Mouse (Mus musculus) lung, postnatal 4 days (tissue): ENCODE measurements around the gene Ntm.

Experiments used
- DNase-seq, 2 experiments: peaks; one replicate each; pipeline ENCODE4 v3.0.0; 2021

The Ntm gene

GRCm38 (mm10) chr9:29750371-29751014 is 212.4 kb downstream of the Ntm start:
- DNase-seq: peak; percentile 48 to 56

GRCm38 (mm10) chr9:29748070-29748469 is 214.9 kb downstream of the Ntm start:
- no peak for DNase-seq

- peak; percentile 19 to 35 for DNase-seq
These were observed 224.0 kb downstream of the Ntm start for GRCm38 (mm10) chr9:29738835-29739526.

- peak; percentile 37 to 71 for DNase-seq
These were observed 226.9 kb downstream of the Ntm start for GRCm38 (mm10) chr9:29736031-29736430.

- no peak for DNase-seq
These were observed 230.0 kb downstream of the Ntm start for GRCm38 (mm10) chr9:29732895-29733294.

GRCm38 (mm10) chr9:29731672-29732071 is 231.3 kb downstream of the Ntm start:
- no peak for DNase-seq

- DNase-seq: peak in 1 of 2 experiments; percentile 24
These were observed 235.2 kb downstream of the Ntm start for GRCm38 (mm10) chr9:29727540-29728432.

- DNase-seq: no peak
These were observed 241.5 kb downstream of the Ntm start for GRCm38 (mm10) chr9:29721461-29721860.

- DNase-seq: no peak
These were observed 246.1 kb downstream of the Ntm start for GRCm38 (mm10) chr9:29716795-29717194.

- no peak for DNase-seq
These were observed 264.7 kb downstream of the Ntm start for GRCm38 (mm10) chr9:29698276-29698675.

GRCm38 (mm10) chr9:29694151-29694550 is 268.8 kb downstream of the Ntm start:
- no peak for DNase-seq

GRCm38 (mm10) chr9:29691186-29691855 is 271.6 kb downstream of the Ntm start:
- DNase-seq: no peak

GRCm38 (mm10) chr9:29682224-29682623 is 280.7 kb downstream of the Ntm start:
- DNase-seq: no peak

- no peak for DNase-seq
These were observed 282.3 kb downstream of the Ntm start for GRCm38 (mm10) chr9:29680677-29681076.

GRCm38 (mm10) chr9:29673911-29674310 is 289.0 kb downstream of the Ntm start:
- peak; percentile 17 to 34 for DNase-seq

- no peak for DNase-seq
These were observed 291.1 kb downstream of the Ntm start for GRCm38 (mm10) chr9:29671861-29672260.

GRCm38 (mm10) chr9:29663286-29663685 is 299.7 kb downstream of the Ntm start:
- no peak for DNase-seq

- peak in 1 of 2 experiments; percentile 46 for DNase-seq
These were observed 301.3 kb downstream of the Ntm start for GRCm38 (mm10) chr9:29661468-29662145.

- DNase-seq: peak in 1 of 2 experiments; percentile 7
These were observed 302.8 kb downstream of the Ntm start for GRCm38 (mm10) chr9:29660059-29660613.

GRCm38 (mm10) chr9:29657761-29658465 is 305.0 kb downstream of the Ntm start:
- DNase-seq: no peak

- peak in 1 of 2 experiments; percentile 29 for DNase-seq
These were observed 308.1 kb downstream of the Ntm start for GRCm38 (mm10) chr9:29654885-29655284.
